ENCODE assay signal across 20 mouse cellular contexts in the genomic region with DNA sequence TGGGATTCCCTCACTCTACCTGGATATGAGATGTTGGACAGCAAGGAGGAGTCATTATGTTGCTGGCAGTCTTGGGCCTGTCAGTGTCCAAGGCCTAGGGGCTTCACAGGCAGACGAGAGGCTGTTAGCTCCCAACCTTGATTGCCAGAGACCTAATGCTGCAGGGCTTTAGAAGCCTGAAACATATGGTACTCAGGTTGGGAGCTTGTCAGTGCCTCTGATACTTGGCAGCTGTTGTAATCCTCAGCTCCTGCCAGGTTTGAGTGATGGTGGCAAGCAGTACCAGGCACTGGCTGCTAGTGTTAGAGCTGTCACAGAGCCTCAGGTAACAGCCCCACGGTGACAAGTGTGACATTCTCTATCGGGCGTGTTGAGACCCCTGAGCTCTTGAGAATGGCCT.
DNase-seq lines count a peak whose midpoint lies in the region; ATAC-seq and TF ChIP-seq lines count a peak whose summit lies in the region.
"Had no signal": no experiment of that assay in that cellular context is flagged by ENCODE, and none has a peak within 500 bp of the region (broad histone marks: within the 10 kb centered on the region; RNA-seq: fewer than 3 reads in every experiment).

No protein-coding gene starts in this region.

- no peaks in the 10 kb centered on the region for H3K4me1 ChIP-seq in forebrain, embryonic 15.5 days
- no peaks in the 10 kb centered on the region for H3K4me1 ChIP-seq in forebrain, embryonic 11.5 days (replicated peaks; ENCODE audit: control insufficient read depth, insufficient read depth, low read length)
- H3K4me1 ChIP-seq in midbrain, postnatal 0 days (ENCODE audit: insufficient read depth, low read length), result no peaks in the 10 kb centered on the region
- no peaks in the 10 kb centered on the region for H3K4me1 ChIP-seq in midbrain, embryonic 14.5 days (ENCODE audit: control insufficient read depth, insufficient read depth, low read length)
- no peaks in the 10 kb centered on the region for H3K4me1 ChIP-seq in kidney, embryonic 14.5 days (ENCODE audit: control insufficient read depth, insufficient read depth, low read length)
- H3K4me1 ChIP-seq: intestine, embryonic 15.5 days; kidney, embryonic 15.5 days; limb, embryonic 12.5 days; liver, embryonic 13.5 days; midbrain, embryonic 10.5 days; neural tube, embryonic 12.5 days had no signal

- no peak overlapping the region for H3K4me3 ChIP-seq in forebrain, embryonic 15.5 days
- H3K4me3 ChIP-seq in forebrain, embryonic 11.5 days (ENCODE audit: low read depth, low read length), result no peak overlapping the region
- no peak overlapping the region for H3K4me3 ChIP-seq in midbrain, postnatal 0 days (ENCODE audit: low read depth, low read length)
- no peak overlapping the region for H3K4me3 ChIP-seq in midbrain, embryonic 14.5 days (replicated peaks; ENCODE audit: low read depth, low read length)
- H3K4me3 ChIP-seq in kidney, embryonic 14.5 days (ENCODE audit: low read length), result no peak overlapping the region
- H3K4me3 ChIP-seq: intestine, embryonic 15.5 days; kidney, embryonic 15.5 days; limb, embryonic 12.5 days; liver, embryonic 13.5 days; midbrain, embryonic 10.5 days; neural tube, embryonic 12.5 days had no signal

- no peaks in the 10 kb centered on the region for H3K27me3 ChIP-seq in forebrain, embryonic 15.5 days
- no peaks in the 10 kb centered on the region for H3K27me3 ChIP-seq in forebrain, embryonic 11.5 days (ENCODE audit: control insufficient read depth, insufficient read depth, low read length)
- no peaks in the 10 kb centered on the region for H3K27me3 ChIP-seq in midbrain, postnatal 0 days (ENCODE audit: insufficient read depth, low read length)
- no peaks in the 10 kb centered on the region for H3K27me3 ChIP-seq in midbrain, embryonic 14.5 days (ENCODE audit: control insufficient read depth, insufficient read depth, low read length)
- H3K27me3 ChIP-seq in kidney, embryonic 14.5 days (ENCODE audit: control insufficient read depth, insufficient read depth, low read length), result no peaks in the 10 kb centered on the region
- H3K27me3 ChIP-seq: intestine, embryonic 15.5 days; kidney, embryonic 15.5 days; limb, embryonic 12.5 days; liver, embryonic 13.5 days; neural tube, embryonic 12.5 days had no signal

- no peaks in the 10 kb centered on the region for H3K36me3 ChIP-seq in forebrain, embryonic 15.5 days
- H3K36me3 ChIP-seq in forebrain, embryonic 11.5 days (ENCODE audit: control insufficient read depth, insufficient read depth, low read length), result no peaks in the 10 kb centered on the region
- H3K36me3 ChIP-seq in midbrain, postnatal 0 days (ENCODE audit: insufficient read depth, low read length), result no peaks in the 10 kb centered on the region
- H3K36me3 ChIP-seq in midbrain, embryonic 14.5 days (ENCODE audit: control insufficient read depth, insufficient read depth, low read length), result no peaks in the 10 kb centered on the region
- H3K36me3 ChIP-seq in kidney, embryonic 14.5 days (ENCODE audit: control insufficient read depth, insufficient read depth, low read length), result no peaks in the 10 kb centered on the region
- H3K36me3 ChIP-seq: G1E; intestine, embryonic 15.5 days; kidney, embryonic 15.5 days; limb, embryonic 12.5 days; liver, embryonic 13.5 days; midbrain, embryonic 10.5 days; neural tube, embryonic 12.5 days had no signal

- no peak for DNase-seq in forebrain, embryonic 11.5 days (ENCODE audit: low spot score)
- DNase-seq in midbrain, postnatal 0 days (ENCODE audit: low spot score), result peak; percentile 73
- no peak for DNase-seq in midbrain, embryonic 14.5 days
- peak; percentile 83 to 90 for DNase-seq in cerebellum, postnatal 10 days
- DNase-seq in lung, postnatal 14 days, result no peak
- no peak for DNase-seq in MN1 (ENCODE audit: low spot score)
- DNase-seq: adrenal gland, postnatal 14 days; gastrocnemius, postnatal 25 days; liver, embryonic 13.5 days; lung, embryonic 14.5 days; lung, postnatal 4 days; thymus, postnatal 4 days had no signal

- H3K9ac ChIP-seq in forebrain, embryonic 15.5 days (replicated peaks), result no peak overlapping the region
- no peak overlapping the region for H3K9ac ChIP-seq in forebrain, embryonic 11.5 days (ENCODE audit: low read length)
- H3K9ac ChIP-seq in midbrain, postnatal 0 days (replicated peaks; ENCODE audit: low read length, poor library complexity, severe bottlenecking), result no peak overlapping the region
- H3K9ac ChIP-seq in midbrain, embryonic 14.5 days (replicated peaks; ENCODE audit: low read length), result no peak overlapping the region
- H3K9ac ChIP-seq in kidney, embryonic 14.5 days (ENCODE audit: low read depth, low read length), result no peak overlapping the region
- H3K9ac ChIP-seq: intestine, embryonic 15.5 days; kidney, embryonic 15.5 days; limb, embryonic 12.5 days; liver, embryonic 13.5 days; lung, embryonic 14.5 days; neural tube, embryonic 12.5 days had no signal

- peak; percentile 51; the same call in 1 of the 2 replicates for ATAC-seq in forebrain, embryonic 15.5 days (replicated peaks)
- no peak for ATAC-seq in forebrain, embryonic 11.5 days (replicated peaks; ENCODE audit: low FRiP score)
- no peak for ATAC-seq in midbrain, postnatal 0 days (ENCODE audit: low FRiP score)
- ATAC-seq in midbrain, embryonic 14.5 days (ENCODE audit: low FRiP score, low TSS enrichment), result no peak
- no peak for ATAC-seq in kidney, embryonic 14.5 days (ENCODE audit: low FRiP score, low TSS enrichment)
- ATAC-seq: intestine, embryonic 15.5 days had no signal

- no peak for TF ChIP-seq CTCF in midbrain, postnatal 0 days (IDR thresholded peaks at IDR 0.05)

- H3K4me2 ChIP-seq in forebrain, embryonic 15.5 days (replicated peaks), result no peak overlapping the region
- no peak overlapping the region for H3K4me2 ChIP-seq in forebrain, embryonic 11.5 days (ENCODE audit: low read depth, low read length, severe bottlenecking)
- H3K4me2 ChIP-seq in midbrain, postnatal 0 days (ENCODE audit: low read depth, low read length, poor library complexity, severe bottlenecking), result no peak overlapping the region
- no peak overlapping the region for H3K4me2 ChIP-seq in midbrain, embryonic 14.5 days (ENCODE audit: low read length)
- H3K4me2 ChIP-seq in kidney, embryonic 14.5 days (replicated peaks; ENCODE audit: low read depth, low read length), result no peak overlapping the region
- H3K4me2 ChIP-seq: intestine, embryonic 15.5 days; kidney, embryonic 15.5 days; limb, embryonic 12.5 days; liver, embryonic 13.5 days; lung, embryonic 14.5 days; neural tube, embryonic 12.5 days had no signal

- 56% methylated on average over 4 of the region's 4 CpGs for WGBS in forebrain, embryonic 15.5 days
- WGBS in forebrain, embryonic 11.5 days, result 93% methylated on average over 4 of the region's 4 CpGs
- whole genome bisulfite sequencing in midbrain, postnatal 0 days, result 73% methylated on average over 4 of the region's 4 CpGs
- WGBS in midbrain, embryonic 14.5 days, result 81% methylated on average over 4 of the region's 4 CpGs
- 67% methylated on average over 4 of the region's 4 CpGs for WGBS in kidney, embryonic 14.5 days

- no peaks in the 10 kb centered on the region for H3K9me3 ChIP-seq in forebrain, embryonic 15.5 days
- H3K9me3 ChIP-seq in forebrain, embryonic 11.5 days (ENCODE audit: control insufficient read depth, low read length), result no peaks in the 10 kb centered on the region
- H3K9me3 ChIP-seq in midbrain, postnatal 0 days (ENCODE audit: low read length), result no peaks in the 10 kb centered on the region
- H3K9me3 ChIP-seq in midbrain, embryonic 14.5 days (ENCODE audit: control insufficient read depth, low read length), result no peaks in the 10 kb centered on the region
- H3K9me3 ChIP-seq in kidney, embryonic 14.5 days (ENCODE audit: control insufficient read depth, low read length), result no peaks in the 10 kb centered on the region
- H3K9me3 ChIP-seq: G1E; intestine, embryonic 15.5 days; kidney, embryonic 15.5 days; limb, embryonic 12.5 days; liver, embryonic 13.5 days; midbrain, embryonic 10.5 days had no signal

- no peak overlapping the region for H3K27ac ChIP-seq in forebrain, embryonic 15.5 days (replicated peaks)
- no peak overlapping the region for H3K27ac ChIP-seq in forebrain, embryonic 11.5 days (ENCODE audit: low read depth, low read length)
- H3K27ac ChIP-seq in midbrain, postnatal 0 days (ENCODE audit: low read depth, low read length), result no peak overlapping the region
- no peak overlapping the region for H3K27ac ChIP-seq in midbrain, embryonic 14.5 days (replicated peaks; ENCODE audit: low read depth, low read length)
- H3K27ac ChIP-seq in kidney, embryonic 14.5 days (ENCODE audit: low read depth, low read length), result no peak overlapping the region
- H3K27ac ChIP-seq: intestine, embryonic 15.5 days; kidney, embryonic 15.5 days; limb, embryonic 12.5 days; liver, embryonic 13.5 days; midbrain, embryonic 10.5 days; neural tube, embryonic 12.5 days had no signal

Comparison
In these comparisons a context has a peak if more than half of its experiments do, and no peak if none do; other contexts are left out.
1. DNase-seq: peak in midbrain, postnatal 0 days (single experiment) and cerebellum, postnatal 10 days (2 of 2); none in forebrain, embryonic 11.5 days (single experiment), midbrain, embryonic 14.5 days (single experiment), lung, postnatal 14 days (single experiment) and MN1 (single experiment).